Mouse (Mus musculus) gastrocnemius, postnatal 4 days (tissue): ENCODE measurements around the gene Rufy4. TPM values are rescaled to one million over a fixed set of nuclear protein-coding genes. Genes with fewer than 3 reads are reported as not detected.
"Not testable (repeated sequence)": the region's sequence is repeated elsewhere in the genome, so short reads cannot be mapped to it uniquely, and the experiment has no call there.

Source experiments
- DNase-seq, 2 experiments: peaks; one replicate each; pipeline ENCODE4 v3.0.0; 2021 to 2022; ENCODE audit warnings: low spot score in 2 of 2, mixed read lengths in 2 of 2
- total RNA-seq, 2 experiments: library from RNA; stranded (reverse); gene quantifications; 2 replicates each; pipeline ENCODE4 v1.2.3; 2021

Rufy4 gene
- total RNA-seq, 2 experiments from 2014 or later: 0.52 to 0.54 TPM

DNA sequence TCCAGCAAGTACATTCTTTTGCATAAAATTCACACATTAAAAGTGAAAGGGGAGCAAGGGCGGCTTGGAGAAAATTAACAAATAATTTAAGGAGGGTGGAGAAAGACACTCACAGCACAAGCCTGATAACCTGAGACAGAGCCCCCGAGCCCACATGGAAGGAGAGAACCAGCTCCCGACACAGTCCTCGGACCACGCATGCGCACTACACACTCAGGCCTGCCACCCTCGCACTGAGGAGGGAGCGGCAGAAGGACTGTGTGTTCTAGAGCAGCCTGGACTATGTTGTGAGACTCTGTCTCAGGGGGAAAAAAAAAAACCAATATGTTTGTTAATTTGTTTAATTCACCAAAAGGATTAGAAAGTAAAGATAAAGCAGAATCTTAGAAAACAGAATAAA, 16.4 kb downstream of the Rufy4 start:
- no peak for DNase-seq

GRCm38 (mm10) chr1:74149106-74149885, 24.0 kb downstream of the Rufy4 start:
- no peak for DNase-seq

GRCm38 (mm10) chr1:74150101-74150500, 24.8 kb downstream of the Rufy4 start:
- no peak for DNase-seq

GRCm38 (mm10) chr1:74151091-74151490, 25.8 kb downstream of the Rufy4 start:
- DNase-seq: no peak

DNA sequence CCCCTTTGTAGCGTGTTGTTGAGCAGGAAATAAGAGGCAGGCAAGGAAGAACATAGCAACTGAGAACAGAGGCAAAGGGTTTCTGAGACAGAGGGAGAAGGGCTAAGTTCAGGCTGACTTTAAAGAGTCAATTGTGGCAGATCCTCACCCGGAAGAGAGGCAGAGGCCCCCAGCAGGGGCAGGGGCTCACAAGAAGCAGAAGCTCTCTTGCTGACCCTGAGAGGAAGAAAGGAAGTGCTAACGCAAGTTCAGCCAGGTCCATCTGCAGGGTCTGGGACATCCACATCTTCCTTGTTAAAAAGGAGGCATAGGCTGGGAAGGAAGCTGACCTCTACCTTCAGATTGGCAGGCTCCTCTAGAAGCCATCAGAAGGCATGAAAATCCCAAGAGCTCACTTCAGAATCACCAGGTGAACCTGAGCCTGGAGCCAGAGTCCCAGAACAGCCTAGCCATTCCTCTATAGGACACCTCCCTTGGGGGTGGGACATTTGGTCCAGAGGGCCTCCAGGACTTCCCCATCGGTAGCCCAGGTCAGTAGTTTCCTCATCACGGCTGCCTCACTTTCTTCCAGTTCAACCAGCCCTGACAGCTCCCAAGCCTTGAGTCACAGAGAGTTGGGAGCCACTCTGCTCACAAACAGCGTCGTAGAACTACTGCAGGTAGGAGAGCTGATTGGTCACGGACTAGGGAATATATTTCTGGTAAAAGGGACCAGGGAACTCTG, 28.3 kb downstream of the Rufy4 start, which contains the start of gene Cxcr2:
Gene Cxcr2 (plus strand): TSS at position 529 of the 724 bp plus-strand sequence.
- no peak for DNase-seq

GRCm38 (mm10) chr1:74155435-74156012, 30.2 kb downstream of the Rufy4 start:
- no peak for DNase-seq

DNA sequence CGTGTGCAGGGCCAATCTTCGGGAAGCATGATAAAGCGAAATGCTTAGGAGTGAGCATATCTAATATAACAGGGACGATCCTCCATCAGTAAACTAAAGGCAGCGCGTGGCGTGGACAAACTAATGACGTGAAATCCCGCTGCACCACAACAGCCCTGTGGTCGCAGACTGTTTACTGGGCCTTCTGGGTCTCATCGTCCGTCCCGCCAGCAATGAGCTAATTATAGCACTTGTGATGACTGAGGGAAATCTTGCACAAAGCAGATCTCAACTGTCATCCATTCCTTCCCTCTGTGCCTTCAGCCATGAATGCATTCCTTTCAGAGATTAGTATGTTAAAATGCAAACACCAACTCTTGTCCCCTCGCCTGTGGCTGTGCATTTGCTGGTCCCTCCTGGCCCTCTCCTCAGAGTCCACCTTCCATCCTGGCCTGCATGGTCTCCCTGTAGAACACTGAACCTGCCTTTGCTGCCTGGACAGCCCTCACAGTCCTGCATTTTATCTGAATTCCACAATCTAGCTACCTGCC, 31.1 kb downstream of the Rufy4 start:
- DNase-seq: no peak

GRCm38 (mm10) chr1:74159613-74160012, 34.3 kb downstream of the Rufy4 start:
- DNase-seq: not testable (repeated sequence)

- no peak for DNase-seq
These were observed 34.7 kb downstream of the Rufy4 start for GRCm38 (mm10) chr1:74160036-74160435.

DNA sequence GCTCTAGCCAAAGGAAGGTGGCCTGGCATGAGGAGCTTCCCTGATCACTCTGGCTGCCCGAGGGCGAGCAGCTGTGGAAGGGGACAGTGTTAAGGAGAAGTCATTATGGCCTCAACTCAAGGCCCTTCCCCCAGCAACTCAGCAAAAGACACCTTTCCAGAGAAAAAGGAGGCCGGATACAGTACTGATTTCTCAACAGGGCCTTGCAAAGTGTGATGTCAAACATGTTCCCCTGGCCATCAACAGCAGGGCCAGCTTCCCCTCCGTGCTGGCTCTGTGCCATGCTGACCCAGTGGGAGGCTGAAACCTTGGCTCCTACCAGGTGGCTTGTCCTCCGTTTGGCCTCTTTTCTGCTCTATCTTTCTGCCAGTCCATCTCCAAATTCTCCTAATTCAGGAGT, 41.8 kb downstream of the Rufy4 start:
- no peak for DNase-seq

DNA sequence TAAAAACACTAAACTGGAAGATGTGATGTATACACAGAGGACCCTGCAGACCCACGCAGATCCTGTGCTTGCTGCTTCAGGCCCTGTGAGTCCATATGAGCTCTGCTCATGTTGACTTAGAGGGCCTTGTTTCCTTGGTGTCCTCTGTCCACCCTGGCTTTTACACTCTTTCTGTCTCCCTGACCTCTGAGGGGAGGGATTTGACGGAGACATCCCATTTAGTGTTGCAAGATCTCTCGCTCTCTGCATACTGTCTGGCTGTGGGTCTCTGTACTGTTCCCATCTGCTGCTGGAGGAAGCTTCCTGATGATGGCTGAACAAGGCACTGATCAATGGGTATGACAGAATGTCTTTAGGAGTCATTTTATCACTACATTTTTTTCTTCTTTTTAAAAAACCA, 44.4 kb downstream of the Rufy4 start:
- no peak for DNase-seq

GRCm38 (mm10) chr1:74172722-74173121, 47.4 kb downstream of the Rufy4 start:
- no peak for DNase-seq

GRCm38 (mm10) chr1:74175731-74176130, 50.4 kb downstream of the Rufy4 start:
- DNase-seq: no peak

GRCm38 (mm10) chr1:74178618-74179017, 53.3 kb downstream of the Rufy4 start:
- no peak for DNase-seq

DNA sequence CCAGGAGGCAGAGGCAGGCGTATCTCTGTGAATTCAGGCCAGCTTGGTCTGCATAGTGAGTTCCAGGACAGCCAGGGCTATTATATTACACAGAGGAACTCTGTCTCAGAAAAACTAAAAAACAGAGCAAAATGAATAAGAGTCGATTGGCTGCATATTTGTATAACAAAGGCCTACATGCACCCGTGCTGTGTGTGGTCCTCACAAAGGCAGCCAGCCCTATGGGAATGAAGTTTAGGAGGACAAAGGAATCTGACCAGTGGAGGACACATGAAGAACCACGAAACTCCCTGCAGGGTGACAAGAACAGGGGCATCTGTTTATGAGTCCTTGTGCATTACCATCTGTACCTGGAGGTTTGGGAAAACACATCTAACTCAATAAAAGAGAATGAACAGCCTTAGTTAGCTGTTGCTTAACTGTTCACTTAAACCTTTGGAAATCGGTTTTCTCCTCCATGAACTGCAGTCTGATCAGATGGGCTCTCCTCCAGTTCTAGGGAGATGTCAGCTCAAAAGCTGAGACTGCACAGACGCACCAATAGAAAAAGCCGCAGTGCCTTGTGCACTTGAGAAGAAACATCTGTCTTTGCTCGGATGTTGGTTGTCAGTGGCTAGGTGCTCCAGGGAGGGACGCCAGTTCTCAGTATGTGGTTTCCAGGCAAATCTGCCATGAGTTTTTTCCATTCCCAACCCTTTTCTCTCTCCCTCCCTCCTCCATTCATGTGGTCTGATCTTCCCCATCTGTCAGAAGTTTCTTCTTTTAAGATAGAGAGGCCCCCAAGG, 54.5 kb downstream of the Rufy4 start:
- DNase-seq: no peak

GRCm38 (mm10) chr1:74181462-74181861, 56.1 kb downstream of the Rufy4 start:
- DNase-seq: no peak

DNA sequence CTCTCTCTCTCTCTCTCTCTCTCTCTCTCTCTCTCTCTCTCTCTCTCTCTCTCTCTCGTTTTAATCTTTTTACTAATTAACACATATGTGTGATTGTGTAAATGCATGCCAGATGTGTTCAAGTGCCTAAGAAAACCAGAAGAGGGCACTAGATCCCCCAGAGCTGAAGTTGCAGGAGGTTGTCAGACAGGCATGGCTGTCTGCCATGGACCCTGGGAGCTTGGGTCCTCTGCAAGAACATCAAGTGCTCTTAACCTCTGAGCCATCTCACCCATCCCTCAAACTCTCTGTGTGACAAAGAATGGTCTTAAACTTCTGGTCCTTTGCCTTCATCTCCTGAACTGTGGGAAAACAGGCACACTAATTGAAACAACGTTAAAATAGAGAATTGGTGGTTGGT, 57.7 kb downstream of the Rufy4 start:
- no peak for DNase-seq

DNA sequence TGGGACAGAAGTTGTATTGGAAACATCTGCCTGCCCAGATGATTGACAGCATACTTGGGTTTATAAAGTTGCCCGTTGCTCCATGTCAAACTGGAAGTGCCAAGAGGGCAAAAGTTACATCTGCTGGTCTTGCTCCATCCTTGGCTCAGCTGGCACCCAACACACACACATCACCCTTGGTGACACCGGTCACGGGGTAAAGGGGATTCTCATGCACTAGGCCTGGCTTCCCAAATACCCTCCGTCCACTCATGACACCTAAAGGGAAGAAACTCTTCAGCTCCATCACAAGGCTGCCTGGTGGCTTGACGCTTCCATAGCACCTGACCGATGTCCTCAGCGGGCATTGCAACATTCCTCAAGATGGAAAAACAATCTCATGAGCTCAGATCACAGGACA, 65.1 kb downstream of the Rufy4 start:
- DNase-seq: no peak

DNA sequence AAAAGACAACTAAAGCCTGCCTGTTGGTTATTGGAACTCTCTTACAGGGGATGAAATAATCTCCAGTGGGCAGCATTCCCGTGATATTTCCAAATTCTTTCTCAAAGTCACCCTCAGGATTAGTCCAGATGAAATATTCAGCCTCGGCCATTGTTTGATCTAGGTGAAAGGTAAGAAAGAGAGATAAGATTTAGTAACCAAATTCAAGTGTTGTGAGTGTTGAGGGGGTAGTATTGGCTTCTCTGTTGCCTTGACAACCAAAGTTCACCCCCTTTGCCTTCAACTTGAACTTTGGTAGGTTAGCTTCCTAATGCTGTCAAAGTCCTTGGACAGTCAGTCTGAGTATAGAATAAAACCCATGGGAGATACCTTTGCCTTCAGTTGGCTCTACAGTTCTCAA, 67.4 kb downstream of the Rufy4 start:
- no peak for DNase-seq

GRCm38 (mm10) chr1:74194445-74194844, 69.1 kb downstream of the Rufy4 start, which contains the start of gene Cxcr1:
Gene Cxcr1, minus strand, starts transcription at chr1:74194631.
- no peak for DNase-seq

- DNase-seq: no peak
These were observed 70.6 kb downstream of the Rufy4 start for GRCm38 (mm10) chr1:74195961-74196360.
